Comparison of ENCODE assay signal across 9 mouse cellular contexts in genomic region chr2:71801691-71802090, GRCm38 (mm10). TPM values are rescaled to one million over a fixed set of nuclear protein-coding genes. Genes with fewer than 3 reads are reported as not detected.
DNase-seq lines count a peak whose midpoint lies in the region; ATAC-seq and TF ChIP-seq lines count a peak whose summit lies in the region.
"Had no signal": no experiment of that assay in that cellular context is flagged by ENCODE, and none has a peak within 500 bp of the region (broad histone marks: within the 10 kb centered on the region; RNA-seq: fewer than 3 reads in every experiment).

No protein-coding gene starts in this region.

- H3K27me3 ChIP-seq in kidney, embryonic 15.5 days, result no peaks in the 10 kb centered on the region
- H3K27me3 ChIP-seq in C2C12 (ENCODE audit: control insufficient read depth, insufficient read depth, insufficient read length), result no peaks in the 10 kb centered on the region
- no peaks in the 10 kb centered on the region for H3K27me3 ChIP-seq in intestine, embryonic 16.5 days (replicated peaks; ENCODE audit: control insufficient read depth, insufficient read depth, low read length)
- H3K27me3 ChIP-seq: liver, embryonic 13.5 days had no signal

- no peaks in the 10 kb centered on the region for H3K9me3 ChIP-seq in kidney, embryonic 15.5 days (replicated peaks)
- no peaks in the 10 kb centered on the region for H3K9me3 ChIP-seq in ES-E14 (ENCODE audit: control insufficient read depth, insufficient read depth, low read depth, low read length)
- H3K9me3 ChIP-seq in intestine, embryonic 16.5 days (ENCODE audit: control insufficient read depth, low read length), result no peaks in the 10 kb centered on the region
- H3K9me3 ChIP-seq: liver, embryonic 13.5 days had no signal

- H3K9ac ChIP-seq in kidney, embryonic 15.5 days, result 0 out of 2 replicates have a peak overlapping the region, but pooled peaks have one; percentile 4
- peak overlapping the region; percentile 25; the same call in 1 of the 2 replicates for H3K9ac ChIP-seq in ES-E14 (ENCODE audit: insufficient read depth, low read depth, low read length, poor library complexity, severe bottlenecking)
- H3K9ac ChIP-seq in intestine, embryonic 16.5 days (ENCODE audit: low read depth, low read length), result peak overlapping the region; percentile 38
- H3K9ac ChIP-seq: liver, embryonic 13.5 days had no signal

- H3K4me2 ChIP-seq in kidney, embryonic 15.5 days, result no peak overlapping the region
- H3K4me2 ChIP-seq in intestine, embryonic 16.5 days (ENCODE audit: low read depth, low read length), result peak overlapping the region; percentile 42
- H3K4me2 ChIP-seq: liver, embryonic 13.5 days had no signal

- H3K79me2 ChIP-seq in C2C12 (ENCODE audit: control insufficient read depth, insufficient read depth), result peaks cover 70% of the 10 kb centered on the region

- H3K36me3 ChIP-seq in kidney, embryonic 15.5 days, result no peaks in the 10 kb centered on the region
- H3K36me3 ChIP-seq in C2C12 (ENCODE audit: control insufficient read depth, insufficient read depth) (no peaks in the 10 kb centered on the region), ES-E14 (ENCODE audit: control insufficient read depth, insufficient read depth, low read length, poor library complexity, severe bottlenecking) (no peaks in the 10 kb centered on the region)
- no peaks in the 10 kb centered on the region for H3K36me3 ChIP-seq in intestine, embryonic 16.5 days (ENCODE audit: control insufficient read depth, insufficient read depth, low read length)
- H3K36me3 ChIP-seq: liver, embryonic 13.5 days had no signal

- DNase-seq in kidney, adult 9 months, result no peak
- DNase-seq in ES-E14 (ENCODE audit: low read depth, low spot score), result no peak
- DNase-seq in right cerebral cortex, adult 18-20 months, result no peak
- DNase-seq in left cerebral cortex, postnatal 36 days (ENCODE audit: low spot score in 2 of 2), result no peak
- DNase-seq: liver, embryonic 13.5 days had no signal

- no peak overlapping the region for H3K27ac ChIP-seq in kidney, embryonic 15.5 days
- H3K27ac ChIP-seq in ES-E14 (ENCODE audit: insufficient read depth, low read depth, low read length, poor library complexity, severe bottlenecking), result 0 out of 2 replicates have a peak overlapping the region, but pooled peaks have one; percentile 18
- H3K27ac ChIP-seq in intestine, embryonic 16.5 days (ENCODE audit: low read length), result peak overlapping the region; percentile 72; the same call in 1 of the 2 replicates
- H3K27ac ChIP-seq: liver, embryonic 13.5 days had no signal

- in situ Hi-C loops in ES-E14 (cut with MboI; ENCODE audit: low sequenced_read_pairs in 2 of 2, unreplicated experiment in 2 of 2), result no loop called here

- peaks cover 54% of the 10 kb centered on the region for H3K4me1 ChIP-seq in kidney, embryonic 15.5 days
- peaks cover 24 to 36% of the 10 kb centered on the region in 2 experiments for H3K4me1 ChIP-seq in ES-E14 (ENCODE audit: control insufficient read depth in 2 of 2, insufficient read depth in 2 of 2, low read length in 2 of 2, poor library complexity in 1 of 2)
- H3K4me1 ChIP-seq in intestine, embryonic 16.5 days (ENCODE audit: control insufficient read depth, insufficient read depth, low read length), result peaks cover 39% of the 10 kb centered on the region

- no peak for ATAC-seq in kidney, embryonic 15.5 days (replicated peaks; ENCODE audit: low FRiP score)
- ATAC-seq in intestine, embryonic 16.5 days, result peak; percentile 54

- WGBS in kidney, embryonic 15.5 days, result 37% methylated on average over 7 of the region's 7 CpGs
- WGBS in intestine, embryonic 16.5 days, result 59% methylated on average over 7 of the region's 7 CpGs

- no peak for TF ChIP-seq CTCF in C2C12 (IDR thresholded peaks at IDR 0.05; ENCODE audit: control insufficient read depth, insufficient read depth, insufficient read length)

- H3K4me3 ChIP-seq in kidney, embryonic 15.5 days (replicated peaks), result no peak overlapping the region
- H3K4me3 ChIP-seq in C2C12 (ENCODE audit: insufficient read depth, poor library complexity, severe bottlenecking) (no peak overlapping the region), ES-E14 (ENCODE audit: insufficient read depth in 1 of 2, low read depth in 1 of 2, low read length in 2 of 2, poor library complexity in 1 of 2, severe bottlenecking in 1 of 2) (peak overlapping the region; percentile 3 to 26; a peak in 2 of 4 replicates)
- no peak overlapping the region for H3K4me3 ChIP-seq in intestine, embryonic 16.5 days (ENCODE audit: low read length)
- H3K4me3 ChIP-seq: liver, embryonic 13.5 days; myocyte had no signal

- H3ac ChIP-seq in C2C12 (ENCODE audit: control insufficient read depth, insufficient read length, low read depth), result no peak overlapping the region

- peaks cover 24% of the 10 kb centered on the region for H3K79me3 ChIP-seq in C2C12 (ENCODE audit: low read depth)

- intact Hi-C loops in left cerebral cortex, postnatal 36 days (cut with DNase I), result no loop called here

TF ChIP-seq in C2C12, 6 proteins besides CTCF, POLR2A, EP300 and RAD21:
- TF ChIP-seq FOSL1 (IDR thresholded peaks at IDR 0.05; ENCODE audit: insufficient read depth, low read length, poor library complexity, severe bottlenecking), result peak; percentile 16
- no peak for TF ChIP-seq CEBPB (IDR thresholded peaks at IDR 0.05; ENCODE audit: low read depth)

TF ChIP-seq in ES-E14, 5 proteins besides CTCF, POLR2A, EP300 and RAD21:
- TF ChIP-seq MAFK (IDR thresholded peaks at IDR 0.05; ENCODE audit: insufficient read depth, low read depth, low read length) (no peak), HCFC1 (IDR thresholded peaks at IDR 0.05; ENCODE audit: borderline replicate concordance, insufficient read depth, low read length) (no peak), CHD2 (IDR thresholded peaks at IDR 0.05; ENCODE audit: low read depth, low read length) (no peak), ZNF384 (IDR thresholded peaks at IDR 0.05; ENCODE audit: low read depth, low read length) (no peak), ZC3H11A (IDR thresholded peaks at IDR 0.05; ENCODE audit: borderline replicate concordance, low read depth, low read length) (no peak)

RNA-seq across cellular contexts. Expression of gene Itga6, which starts 56.3 kb away (rescaled TPM):
- polyA plus RNA-seq in kidney, embryonic 15.5 days (2015; fragmentation: Nextera tagmentation; extraction: Ambion mirVana), result 69.9 and 74.6 TPM in 2 replicates
- polyA plus RNA-seq in C2C12 (2012; fragmentation: generic; extraction: Trizol), result 33.1 TPM
- total RNA-seq in ES-E14 (2012; rRNA removed), result 169 and 217 TPM in 2 replicates
- polyA plus RNA-seq in intestine, embryonic 16.5 days (2015; fragmentation: Nextera tagmentation; extraction: Ambion mirVana), result 22.6 and 28.0 TPM in 2 replicates
- total RNA-seq in left cerebral cortex, postnatal 36 days (2021), result 10 to 100 TPM; 22.6 to 25.3 TPM

Comparison
In these comparisons a context has a peak if more than half of its experiments do, and no peak if none do; other contexts are left out.
1. H3K4me3 ChIP-seq: peak in ES-E14 (2 of 2); none in kidney, embryonic 15.5 days (single experiment), C2C12 (single experiment) and intestine, embryonic 16.5 days (single experiment).
2. Peak in every context shown above with its lines, with median percentiles within 50 percentile points of each other: H3K9ac ChIP-seq.